Comparison of ENCODE assay signal across 10 mouse cellular contexts in genomic region chr1:153501644-153502321, GRCm38 (mm10). TPM values are rescaled to one million over a fixed set of nuclear protein-coding genes. Genes with fewer than 3 reads are reported as not detected.
DNase-seq lines count a peak whose midpoint lies in the region; ATAC-seq and TF ChIP-seq lines count a peak whose summit lies in the region.
"Had no signal": no experiment of that assay in that cellular context is flagged by ENCODE, and none has a peak within 500 bp of the region (broad histone marks: within the 10 kb centered on the region; RNA-seq: fewer than 3 reads in every experiment).

No protein-coding gene starts in this region.

- H3K4me3 ChIP-seq in midbrain, embryonic 10.5 days, result no peak overlapping the region
- no peak overlapping the region for H3K4me3 ChIP-seq in midbrain, embryonic 15.5 days
- no peak overlapping the region for H3K4me3 ChIP-seq in cortical plate, adult 2 months (ENCODE audit: insufficient read depth, low read length)
- H3K4me3 ChIP-seq in kidney, embryonic 15.5 days (replicated peaks), result no peak overlapping the region
- H3K4me3 ChIP-seq in stomach, embryonic 15.5 days (replicated peaks), result no peak overlapping the region

- H3K4me1 ChIP-seq in midbrain, embryonic 10.5 days, result 0 out of 2 replicates have a peak, but pooled peaks cover 3% of the 10 kb centered on the region
- H3K4me1 ChIP-seq in midbrain, embryonic 15.5 days, result no peaks in the 10 kb centered on the region
- H3K4me1 ChIP-seq in cortical plate, adult 2 months (ENCODE audit: control insufficient read depth, insufficient read depth, low read length), result no peaks in the 10 kb centered on the region
- H3K4me1 ChIP-seq in kidney, embryonic 15.5 days, result no peaks in the 10 kb centered on the region
- H3K4me1 ChIP-seq in stomach, embryonic 15.5 days, result no peaks in the 10 kb centered on the region

- H3K9ac ChIP-seq in midbrain, embryonic 15.5 days, result no peak overlapping the region
- H3K9ac ChIP-seq in kidney, embryonic 15.5 days, result no peak overlapping the region
- H3K9ac ChIP-seq in stomach, embryonic 15.5 days, result no peak overlapping the region

- TF ChIP-seq CTCF in cortical plate, adult 2 months (IDR thresholded peaks at IDR 0.05; ENCODE audit: extremely low read depth, insufficient read depth, low read length), result no peak

- H3K36me3 ChIP-seq in midbrain, embryonic 10.5 days, result 0 out of 2 replicates have a peak, but pooled peaks cover 3% of the 10 kb centered on the region
- H3K36me3 ChIP-seq in midbrain, embryonic 15.5 days (replicated peaks), result no peaks in the 10 kb centered on the region
- no peaks in the 10 kb centered on the region for H3K36me3 ChIP-seq in kidney, embryonic 15.5 days
- no peaks in the 10 kb centered on the region for H3K36me3 ChIP-seq in stomach, embryonic 15.5 days

- H3K27ac ChIP-seq in midbrain, embryonic 10.5 days (replicated peaks), result 0 out of 2 replicates have a peak overlapping the region, but pooled peaks have one; percentile 42
- no peak overlapping the region for H3K27ac ChIP-seq in midbrain, embryonic 15.5 days
- peak overlapping the region; percentile 42; the same call in 1 of the 2 replicates for H3K27ac ChIP-seq in cortical plate, adult 2 months (ENCODE audit: insufficient read depth, low read length)
- H3K27ac ChIP-seq in kidney, embryonic 15.5 days, result peak overlapping the region; percentile 59; the same call in 1 of the 2 replicates
- peak overlapping the region; percentile 3; the same call in 1 of the 2 replicates for H3K27ac ChIP-seq in stomach, embryonic 15.5 days
- H3K27ac ChIP-seq: hindbrain, postnatal 0 days had no signal

- no peak for ATAC-seq in midbrain, embryonic 15.5 days (replicated peaks)
- peak; percentile 82 for ATAC-seq in kidney, embryonic 15.5 days (replicated peaks; ENCODE audit: low FRiP score)
- ATAC-seq in stomach, embryonic 15.5 days (ENCODE audit: insufficient read depth, low FRiP score, low read depth), result peak; percentile 56; the same call in 1 of the 2 replicates
- no peak for ATAC-seq in activated CD4-positive, CD25-positive, alpha-beta regulatory T cell, adult 4 months
- ATAC-seq: hindbrain, postnatal 0 days had no signal

- H3K27me3 ChIP-seq in midbrain, embryonic 10.5 days (ENCODE audit: low read depth, poor library complexity, severe bottlenecking), result no peaks in the 10 kb centered on the region
- H3K27me3 ChIP-seq in midbrain, embryonic 15.5 days (replicated peaks), result no peaks in the 10 kb centered on the region
- no peaks in the 10 kb centered on the region for H3K27me3 ChIP-seq in kidney, embryonic 15.5 days
- H3K27me3 ChIP-seq in stomach, embryonic 15.5 days (replicated peaks), result no peaks in the 10 kb centered on the region

- no peak overlapping the region for H3K4me2 ChIP-seq in midbrain, embryonic 15.5 days
- H3K4me2 ChIP-seq in kidney, embryonic 15.5 days, result no peak overlapping the region
- no peak overlapping the region for H3K4me2 ChIP-seq in stomach, embryonic 15.5 days

- H3K9me3 ChIP-seq in midbrain, embryonic 10.5 days (replicated peaks), result no peaks in the 10 kb centered on the region
- H3K9me3 ChIP-seq in midbrain, embryonic 15.5 days, result no peaks in the 10 kb centered on the region
- H3K9me3 ChIP-seq in kidney, embryonic 15.5 days (replicated peaks), result no peaks in the 10 kb centered on the region
- no peaks in the 10 kb centered on the region for H3K9me3 ChIP-seq in stomach, embryonic 15.5 days

- DNase-seq in midbrain, embryonic 10.5 days (ENCODE audit: low spot score), result no peak
- no peak for DNase-seq in thymus, postnatal 14 days
- no peak for DNase-seq in B cell, adult 2 months
- DNase-seq: cerebellum, adult 18-20 months had no signal

- no peak for TF ChIP-seq POLR2A in cortical plate, adult 2 months (IDR thresholded peaks at IDR 0.05; ENCODE audit: extremely low read depth, insufficient read depth, low read length)

- 58% methylated on average over 5 of the region's 5 CpGs for WGBS in midbrain, embryonic 10.5 days
- WGBS in midbrain, embryonic 15.5 days, result 61% methylated on average over 5 of the region's 5 CpGs
- WGBS in kidney, embryonic 15.5 days, result 55% methylated on average over 5 of the region's 5 CpGs
- 40% methylated on average over 5 of the region's 5 CpGs for WGBS in stomach, embryonic 15.5 days

RNA-seq across cellular contexts. Expression of gene Dhx9, which starts 14.3 kb away (rescaled TPM):
- 39.4 and 40.7 TPM in 2 replicates for polyA plus RNA-seq in midbrain, embryonic 10.5 days (2016; fragmentation: Nextera tagmentation; extraction: Ambion mirVana)
- polyA plus RNA-seq in midbrain, embryonic 15.5 days (2015; fragmentation: Nextera tagmentation; extraction: Ambion mirVana), result 30.2 and 36.3 TPM in 2 replicates
- 46.6 and 47.2 TPM in 2 replicates for polyA plus RNA-seq in cortical plate, adult 2 months (2012; rRNA removed)
- 37.3 and 39.6 TPM in 2 replicates for polyA plus RNA-seq in kidney, embryonic 15.5 days (2015; fragmentation: Nextera tagmentation; extraction: Ambion mirVana)
- 30.9 and 32.6 TPM in 2 replicates for polyA plus RNA-seq in stomach, embryonic 15.5 days (2015; fragmentation: Nextera tagmentation; extraction: Ambion mirVana)
- polyA plus RNA-seq in activated CD4-positive, CD25-positive, alpha-beta regulatory T cell, adult 4 months (2017; shearing (Covaris generic)), result 10 to 100 TPM; 23.3 to 28.5 TPM

RNA-seq across cellular contexts. Expression of gene Npl, which starts 48.1 kb away (rescaled TPM):
- polyA plus RNA-seq in midbrain, embryonic 10.5 days (2016; fragmentation: Nextera tagmentation; extraction: Ambion mirVana), result 21.7 and 25.0 TPM in 2 replicates
- polyA plus RNA-seq in midbrain, embryonic 15.5 days (2015; fragmentation: Nextera tagmentation; extraction: Ambion mirVana), result 11.5 and 12.4 TPM in 2 replicates
- 3.3 and 3.5 TPM in 2 replicates for polyA plus RNA-seq in cortical plate, adult 2 months (2012; rRNA removed)
- polyA plus RNA-seq in kidney, embryonic 15.5 days (2015; fragmentation: Nextera tagmentation; extraction: Ambion mirVana), result 21.4 and 23.3 TPM in 2 replicates
- polyA plus RNA-seq in stomach, embryonic 15.5 days (2015; fragmentation: Nextera tagmentation; extraction: Ambion mirVana), result 16.6 and 17.6 TPM in 2 replicates
- not detected for polyA plus RNA-seq in activated CD4-positive, CD25-positive, alpha-beta regulatory T cell, adult 4 months (2017; shearing (Covaris generic))

Comparison
In these comparisons a context has a peak if more than half of its experiments do, and no peak if none do; other contexts are left out.
1. ATAC-seq: peak in kidney, embryonic 15.5 days (single experiment) and stomach, embryonic 15.5 days (single experiment); none in midbrain, embryonic 15.5 days (single experiment) and activated CD4-positive, CD25-positive, alpha-beta regulatory T cell, adult 4 months (single experiment).